9 mouse cellular contexts compared by ENCODE assay signal in the genomic region with DNA sequence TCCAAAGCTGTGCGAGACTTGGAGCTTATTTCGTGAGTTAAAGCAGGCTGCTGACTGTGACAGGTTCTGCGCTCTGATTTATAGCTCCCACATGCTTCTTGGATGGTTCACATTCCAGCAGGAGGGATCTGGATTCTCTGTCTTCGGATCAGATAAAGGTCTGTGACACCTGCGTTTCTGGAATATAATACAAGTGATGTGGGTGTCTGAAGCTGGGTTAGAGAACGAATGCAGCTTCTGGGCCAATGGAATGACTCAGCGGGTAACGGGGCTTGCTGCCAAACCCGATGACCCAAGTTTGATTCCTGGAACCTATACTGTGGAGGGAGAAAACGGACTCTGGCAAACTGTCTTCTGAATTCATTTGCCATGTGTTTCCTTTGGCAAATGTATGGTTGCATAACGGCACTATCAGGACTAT. TPM values are rescaled to one million over a fixed set of nuclear protein-coding genes. Genes with fewer than 3 reads are reported as not detected.
DNase-seq lines count a peak whose midpoint lies in the region; ATAC-seq and TF ChIP-seq lines count a peak whose summit lies in the region.
"Had no signal": no experiment of that assay in that cellular context is flagged by ENCODE, and none has a peak within 500 bp of the region (broad histone marks: within the 10 kb centered on the region; RNA-seq: fewer than 3 reads in every experiment).

No protein-coding gene starts in this region.

- no peak overlapping the region for H3K9ac ChIP-seq in lung, embryonic 14.5 days

- no peak overlapping the region for H3K4me2 ChIP-seq in lung, embryonic 14.5 days
- peak overlapping the region; percentile 12 for H3K4me2 ChIP-seq in myocyte (ENCODE audit: low read depth)

- H3K36me3 ChIP-seq in lung, embryonic 14.5 days (ENCODE audit: insufficient read depth) = no peaks in the 10 kb centered on the region
- H3K36me3 ChIP-seq in myocyte (ENCODE audit: control insufficient read depth, insufficient read depth) = no peaks in the 10 kb centered on the region

- DNase-seq in adrenal gland, postnatal 10 days = peak; percentile 18
- no peak for DNase-seq in adrenal gland, postnatal 4 days (ENCODE audit: low spot score in 2 of 2)
- DNase-seq in lung, embryonic 14.5 days = peak; percentile 21
- DNase-seq in lung, postnatal 10 days = no peak
- DNase-seq in embryo, embryonic 10.5 days (ENCODE audit: low spot score) = peak; percentile 66
- DNase-seq in ovary, postnatal 36 days (ENCODE audit: low spot score) = no peak
- no peak for DNase-seq in thymus, postnatal 36 days
- DNase-seq: B cell, adult 2 months had no signal

- no peaks in the 10 kb centered on the region for H3K79me2 ChIP-seq in myocyte (ENCODE audit: control insufficient read depth, insufficient read depth)

- ATAC-seq in lung, embryonic 14.5 days (ENCODE audit: insufficient read depth) = no peak

- H3ac ChIP-seq in myocyte (ENCODE audit: control insufficient read depth, insufficient read length) = no peak overlapping the region

- no peak overlapping the region for H3K27ac ChIP-seq in lung, embryonic 14.5 days (ENCODE audit: low read depth)

- TF ChIP-seq POLR2A in myocyte (IDR thresholded peaks at IDR 0.05; ENCODE audit: insufficient read length, low read depth) = no peak

- no peak for TF ChIP-seq CTCF in lung, embryonic 14.5 days (IDR thresholded peaks at IDR 0.05; ENCODE audit: low read depth)

- no peaks in the 10 kb centered on the region for H3K27me3 ChIP-seq in lung, embryonic 14.5 days (ENCODE audit: insufficient read depth, low read length)
- no peaks in the 10 kb centered on the region for H3K27me3 ChIP-seq in myocyte (ENCODE audit: control insufficient read depth, insufficient read depth, insufficient read length)

- H3K4me3 ChIP-seq in lung, embryonic 14.5 days (ENCODE audit: low read depth, low read length) = no peak overlapping the region
- H3K4me3 ChIP-seq in myocyte = no peak overlapping the region

- H3K9me3 ChIP-seq in lung, embryonic 14.5 days (ENCODE audit: low read depth, low read length) = no peaks in the 10 kb centered on the region

- 46% methylated on average over 11 of the region's 11 CpGs for WGBS in lung, embryonic 14.5 days

- H3K4me1 ChIP-seq in lung, embryonic 14.5 days (ENCODE audit: insufficient read depth) = no peaks in the 10 kb centered on the region

TF ChIP-seq in myocyte, 11 proteins besides CTCF, POLR2A, EP300 and RAD21:
- TF ChIP-seq TCF3 (IDR thresholded peaks at IDR 0.05; ENCODE audit: insufficient read length, low read depth) (peak; percentile 37), MAX (IDR thresholded peaks at IDR 0.05; ENCODE audit: low read depth) (no peak), MYOD1 (IDR thresholded peaks at IDR 0.05; ENCODE audit: control insufficient read depth in 1 of 3, insufficient read length in 2 of 3, low read depth in 2 of 3) (peak; percentile 53 to 84 (median 81)), MYOG (IDR thresholded peaks at IDR 0.05; ENCODE audit: control insufficient read depth in 1 of 3, insufficient read depth in 1 of 3, insufficient read length in 2 of 3, low read depth in 2 of 3) (peak in 1 of 3 experiments; percentile 25), USF1 (IDR thresholded peaks at IDR 0.05; ENCODE audit: low read depth) (no peak), TCF12 (IDR thresholded peaks at IDR 0.05; ENCODE audit: insufficient read depth, poor library complexity, severe bottlenecking) (peak; percentile 72)
TF ChIP-seq in myocyte: peak in this region for 4.

RNA-seq across cellular contexts. Expression of a gene that starts 46.2 kb away (rescaled TPM):
- total RNA-seq in adrenal gland, postnatal 10 days (2021) = 10 to 100 TPM; 66.4 to 80.4 TPM
- 10 to 100 TPM; 47.4 to 60.1 TPM for total RNA-seq in adrenal gland, postnatal 4 days (2021)
- 45.1 and 54.4 TPM in 2 replicates for polyA plus RNA-seq in lung, embryonic 14.5 days (2014; fragmentation: Nextera tagmentation; extraction: Ambion mirVana)
- polyA plus RNA-seq in myocyte (2012; fragmentation: generic; extraction: Trizol) = 17.0 TPM

Comparison
In these comparisons a context has a peak if more than half of its experiments do, and no peak if none do; other contexts are left out.
1. DNase-seq: peak in adrenal gland, postnatal 10 days (single experiment), lung, embryonic 14.5 days (single experiment) and embryo, embryonic 10.5 days (single experiment); none in adrenal gland, postnatal 4 days (0 of 2), lung, postnatal 10 days (single experiment), ovary, postnatal 36 days (single experiment) and thymus, postnatal 36 days (0 of 2).